Mouse (Mus musculus): Measurements from ENCODE around the gene Cyp27a1. TPM values are rescaled to one million over a fixed set of nuclear protein-coding genes. Genes with fewer than 3 reads are reported as not detected.
A peak's percentile ranks its signal among the peaks of the same experiment; 100 is the strongest.

Cyp27a1 gene
- polyA plus RNA-seq, 1 experiment from 2014 or later = 7.4 TPM

GRCm38 (mm10) chr1:74754175-74754785 lies 40.9 kb downstream of the Cyp27a1 start:
- 68% methylated on average over 5 of the region's 5 CpGs for WGBS
- DNase-seq (ENCODE audit: low spot score) = no peak
- peaks cover 16% of the 10 kb centered on the region for H3K27me3 ChIP-seq (ENCODE audit: insufficient read depth, poor library complexity, severe bottlenecking)
- H3K36me3 ChIP-seq = no peaks in the 10 kb centered on the region
- no peak overlapping the region for H3K27ac ChIP-seq
- peaks cover under 1% of the 10 kb centered on the region; the same call in 1 of the 2 replicates for H3K4me1 ChIP-seq (replicated peaks)
- no peaks in the 10 kb centered on the region for H3K9me3 ChIP-seq
- H3K4me3 ChIP-seq = no peak overlapping the region

GRCm38 (mm10) chr1:74759773-74760172 lies 46.4 kb downstream of the Cyp27a1 start:
- Histone ChIP-seq H3K9me3 (no peaks in the 10 kb centered on the region), H3K4me3 (no peak overlapping the region), H3K4me1 (replicated peaks) (no peaks in the 10 kb centered on the region), H3K36me3 (no peaks in the 10 kb centered on the region), H3K27ac (no peak overlapping the region), H3K27me3 (ENCODE audit: insufficient read depth, poor library complexity, severe bottlenecking) (peaks cover 41% of the 10 kb centered on the region)
- WGBS = 31% methylated on average over 4 of the region's 4 CpGs
- peak; percentile 37 for DNase-seq (ENCODE audit: low spot score)

- Histone ChIP-seq H3K4me3 (no peak overlapping the region), H3K27me3 (ENCODE audit: insufficient read depth, poor library complexity, severe bottlenecking) (peaks cover 64% of the 10 kb centered on the region), H3K27ac (no peak overlapping the region), H3K9me3 (no peaks in the 10 kb centered on the region), H3K36me3 (no peaks in the 10 kb centered on the region), H3K4me1 (replicated peaks) (no peaks in the 10 kb centered on the region)
- WGBS = 5% methylated on average over 6 of the region's 6 CpGs
- peak; percentile 75 for DNase-seq (ENCODE audit: low spot score)
Observed at GRCm38 (mm10) chr1:74763081-74763480, 49.7 kb downstream of the Cyp27a1 start.

- H3K4me3 ChIP-seq = peak overlapping the region; percentile 62
- no peak for DNase-seq (ENCODE audit: low spot score)
- WGBS = under 1% methylated on average over 35 of the region's 35 CpGs
- H3K27ac ChIP-seq = no peak overlapping the region
- no peaks in the 10 kb centered on the region for H3K36me3 ChIP-seq
- peaks cover 99% of the 10 kb centered on the region for H3K27me3 ChIP-seq (ENCODE audit: insufficient read depth, poor library complexity, severe bottlenecking)
- peaks cover 50% of the 10 kb centered on the region for H3K4me1 ChIP-seq (replicated peaks)
- H3K9me3 ChIP-seq = no peaks in the 10 kb centered on the region
Observed at GRCm38 (mm10) chr1:74770727-74771466, 57.5 kb downstream of the Cyp27a1 start.

GRCm38 (mm10) chr1:74771467-74771844 lies 58.1 kb downstream of the Cyp27a1 start:
- Histone ChIP-seq H3K36me3 (no peaks in the 10 kb centered on the region), H3K27me3 (ENCODE audit: insufficient read depth, poor library complexity, severe bottlenecking) (peaks cover 100% of the 10 kb centered on the region), H3K9me3 (no peaks in the 10 kb centered on the region), H3K4me3 (peak overlapping the region; percentile 62), H3K4me1 (replicated peaks) (peaks cover 56% of the 10 kb centered on the region), H3K27ac (peak overlapping the region; percentile 50; the same call in 1 of the 2 replicates)
- DNase-seq (ENCODE audit: low spot score) = no peak
- WGBS = 3% methylated on average over 24 of the region's 26 CpGs

- H3K27ac ChIP-seq = peak within 1 kb of the TSS; percentile 50; the same call in 1 of the 2 replicates
- WGBS = 2% methylated on average over 7 of the region's 8 CpGs
Observed at GRCm38 (mm10) chr1:74771845-74771930, 58.3 kb downstream of the Cyp27a1 start, which contains the start of gene Wnt6. TSS of gene Wnt6 (plus strand) at chr1:74771892.

GRCm38 (mm10) chr1:74771931-74772620 lies 58.7 kb downstream of the Cyp27a1 start:
- Histone ChIP-seq H3K36me3 (no peaks in the 10 kb centered on the region), H3K27ac (peak overlapping the region; percentile 50; the same call in 1 of the 2 replicates), H3K9me3 (no peaks in the 10 kb centered on the region), H3K27me3 (ENCODE audit: insufficient read depth, poor library complexity, severe bottlenecking) (peaks cover 100% of the 10 kb centered on the region), H3K4me1 (replicated peaks) (peaks cover 60% of the 10 kb centered on the region), H3K4me3 (peak overlapping the region; percentile 62)
- WGBS = under 1% methylated on average over 49 of the region's 51 CpGs
- DNase-seq (ENCODE audit: low spot score) = no peak

More at GRCm38 (mm10) chr1:74771845-74771930, 58.3 kb downstream of the Cyp27a1 start, which contains the start of gene Wnt6:
- H3K4me3 ChIP-seq = peak within 1 kb of the TSS; percentile 62
- no peaks in the 10 kb centered on the region for H3K9me3 ChIP-seq
- no peak for DNase-seq (ENCODE audit: low spot score)
- peaks cover 100% of the 10 kb centered on the region for H3K27me3 ChIP-seq (ENCODE audit: insufficient read depth, poor library complexity, severe bottlenecking)
- no peaks in the 10 kb centered on the region for H3K36me3 ChIP-seq
- peaks cover 58% of the 10 kb centered on the region for H3K4me1 ChIP-seq (replicated peaks)

- no peaks in the 10 kb centered on the region for H3K9me3 ChIP-seq
- H3K4me3 ChIP-seq = peak overlapping the region; percentile 62
- peaks cover 100% of the 10 kb centered on the region for H3K27me3 ChIP-seq (ENCODE audit: insufficient read depth, poor library complexity, severe bottlenecking)
- under 1% methylated on average over 15 of the region's 15 CpGs for WGBS
- H3K27ac ChIP-seq = no peak overlapping the region
- H3K4me1 ChIP-seq (replicated peaks) = peaks cover 60% of the 10 kb centered on the region
- peak; percentile 84 for DNase-seq (ENCODE audit: low spot score)
- no peaks in the 10 kb centered on the region for H3K36me3 ChIP-seq
Observed at GRCm38 (mm10) chr1:74773136-74773535, 59.8 kb downstream of the Cyp27a1 start.

GRCm38 (mm10) chr1:74774062-74774461 lies 60.7 kb downstream of the Cyp27a1 start:
- no peaks in the 10 kb centered on the region for H3K9me3 ChIP-seq
- H3K27me3 ChIP-seq (ENCODE audit: insufficient read depth, poor library complexity, severe bottlenecking) = peaks cover 100% of the 10 kb centered on the region
- WGBS = 14% methylated on average over 7 of the region's 7 CpGs
- no peak overlapping the region for H3K27ac ChIP-seq
- peaks cover 62% of the 10 kb centered on the region for H3K4me1 ChIP-seq (replicated peaks)
- no peaks in the 10 kb centered on the region for H3K36me3 ChIP-seq
- DNase-seq (ENCODE audit: low spot score) = no peak
- H3K4me3 ChIP-seq = no peak overlapping the region

- no peaks in the 10 kb centered on the region for H3K36me3 ChIP-seq
- peaks cover 55% of the 10 kb centered on the region for H3K4me1 ChIP-seq (replicated peaks)
- no peak overlapping the region for H3K4me3 ChIP-seq
- H3K9me3 ChIP-seq = no peaks in the 10 kb centered on the region
- H3K27me3 ChIP-seq (ENCODE audit: insufficient read depth, poor library complexity, severe bottlenecking) = peaks cover 100% of the 10 kb centered on the region
- DNase-seq (ENCODE audit: low spot score) = peak; percentile 34
- 5% methylated on average over 5 of the region's 5 CpGs for WGBS
- H3K27ac ChIP-seq = peak overlapping the region; percentile 6; the same call in 1 of the 2 replicates
Observed at GRCm38 (mm10) chr1:74775816-74776215, 62.4 kb downstream of the Cyp27a1 start.

- Histone ChIP-seq H3K27me3 (ENCODE audit: insufficient read depth, poor library complexity, severe bottlenecking) (peaks cover 100% of the 10 kb centered on the region), H3K4me3 (no peak overlapping the region), H3K36me3 (no peaks in the 10 kb centered on the region), H3K27ac (no peak overlapping the region), H3K9me3 (no peaks in the 10 kb centered on the region), H3K4me1 (replicated peaks) (peaks cover 42% of the 10 kb centered on the region)
- WGBS = 26% methylated on average over 3 of the region's 3 CpGs
- no peak for DNase-seq (ENCODE audit: low spot score)
Observed at GRCm38 (mm10) chr1:74778934-74779486, 65.6 kb downstream of the Cyp27a1 start.

GRCm38 (mm10) chr1:74782045-74782444 lies 68.7 kb downstream of the Cyp27a1 start:
- Histone ChIP-seq H3K27me3 (ENCODE audit: insufficient read depth, poor library complexity, severe bottlenecking) (peaks cover 99% of the 10 kb centered on the region), H3K27ac (no peak overlapping the region), H3K4me1 (replicated peaks) (peaks cover 25% of the 10 kb centered on the region), H3K4me3 (no peak overlapping the region), H3K36me3 (no peaks in the 10 kb centered on the region), H3K9me3 (no peaks in the 10 kb centered on the region)
- no peak for DNase-seq (ENCODE audit: low spot score)
- 16% methylated on average over 14 of the region's 14 CpGs for WGBS

- peaks cover 25% of the 10 kb centered on the region for H3K4me1 ChIP-seq (replicated peaks)
- DNase-seq (ENCODE audit: low spot score) = no peak
- under 1% methylated on average over 13 of the region's 13 CpGs for WGBS
Observed at GRCm38 (mm10) chr1:74783554-74783953, 70.2 kb downstream of the Cyp27a1 start.

More at GRCm38 (mm10) chr1:74783554-74783953, 70.2 kb downstream of the Cyp27a1 start:
- Histone ChIP-seq H3K9me3 (no peaks in the 10 kb centered on the region), H3K27me3 (ENCODE audit: insufficient read depth, poor library complexity, severe bottlenecking) (peaks cover 99% of the 10 kb centered on the region), H3K36me3 (no peaks in the 10 kb centered on the region), H3K27ac (no peak overlapping the region), H3K4me3 (peak overlapping the region; percentile 52)
